Mouse (Mus musculus): ENCODE results near the gene Necab3. TPM values are rescaled to one million over a fixed set of nuclear protein-coding genes. Genes with fewer than 3 reads are reported as not detected.

The Necab3 gene
- polyA plus RNA-seq, 1 experiment from 2014 or later: 23.6 TPM

GRCm38 (mm10) chr2:154576876-154577743 is 18.4 kb upstream of the Necab3 start:
- no peak overlapping the region for H3K4me3 ChIP-seq (ENCODE audit: low read depth, low read length)
- peak overlapping the region; percentile 35; the same call in 1 of the 2 replicates for H3K27ac ChIP-seq (ENCODE audit: low read depth, low read length)
- no peak overlapping the region for H3K9ac ChIP-seq (ENCODE audit: low read length)
- ATAC-seq: peak; percentile 50; the same call in 1 of the 2 replicates
- WGBS: 24% methylated on average over 12 of the region's 12 CpGs
- no peak for DNase-seq (ENCODE audit: low spot score)
- H3K9me3 ChIP-seq (replicated peaks; ENCODE audit: control insufficient read depth, low read length): no peaks in the 10 kb centered on the region
- H3K36me3 ChIP-seq (ENCODE audit: control insufficient read depth, insufficient read depth, low read length): no peaks in the 10 kb centered on the region
- H3K4me2 ChIP-seq (ENCODE audit: low read length): no peak overlapping the region
- H3K4me1 ChIP-seq (ENCODE audit: control insufficient read depth, insufficient read depth, low read length): 0 out of 2 replicates have a peak, but pooled peaks cover 5% of the 10 kb centered on the region
- no peaks in the 10 kb centered on the region for H3K27me3 ChIP-seq (replicated peaks; ENCODE audit: control insufficient read depth, insufficient read depth, low read length)

GRCm38 (mm10) chr2:154574271-154574670 is 15.6 kb upstream of the Necab3 start:
- Histone ChIP-seq H3K4me3 (ENCODE audit: low read depth, low read length) (no peak overlapping the region), H3K9me3 (replicated peaks; ENCODE audit: control insufficient read depth, low read length) (no peaks in the 10 kb centered on the region), H3K27ac (ENCODE audit: low read depth, low read length) (0 out of 2 replicates have a peak overlapping the region, but pooled peaks have one; percentile 30), H3K9ac (ENCODE audit: low read length) (no peak overlapping the region), H3K4me1 (ENCODE audit: control insufficient read depth, insufficient read depth, low read length) (peaks cover 5% of the 10 kb centered on the region; the same call in 1 of the 2 replicates), H3K36me3 (ENCODE audit: control insufficient read depth, insufficient read depth, low read length) (no peaks in the 10 kb centered on the region), H3K4me2 (ENCODE audit: low read length) (no peak overlapping the region), H3K27me3 (replicated peaks; ENCODE audit: control insufficient read depth, insufficient read depth, low read length) (no peaks in the 10 kb centered on the region)
- no peak for ATAC-seq
- WGBS: 24% methylated on average over 7 of the region's 7 CpGs
- no peak for DNase-seq (ENCODE audit: low spot score)

GRCm38 (mm10) chr2:154572996-154573395 is 14.3 kb upstream of the Necab3 start:
- no peak for DNase-seq (ENCODE audit: low spot score)
- H3K27me3 ChIP-seq (replicated peaks; ENCODE audit: control insufficient read depth, insufficient read depth, low read length): no peaks in the 10 kb centered on the region
- no peak overlapping the region for H3K4me3 ChIP-seq (ENCODE audit: low read depth, low read length)
- H3K4me1 ChIP-seq (ENCODE audit: control insufficient read depth, insufficient read depth, low read length): peaks cover 12% of the 10 kb centered on the region; the same call in 1 of the 2 replicates
- ATAC-seq: no peak
- 80% methylated on average over 3 of the region's 3 CpGs for WGBS
- no peaks in the 10 kb centered on the region for H3K9me3 ChIP-seq (replicated peaks; ENCODE audit: control insufficient read depth, low read length)
- H3K9ac ChIP-seq (ENCODE audit: low read length): no peak overlapping the region
- H3K4me2 ChIP-seq (ENCODE audit: low read length): no peak overlapping the region
- H3K27ac ChIP-seq (ENCODE audit: low read depth, low read length): no peak overlapping the region
- no peaks in the 10 kb centered on the region for H3K36me3 ChIP-seq (ENCODE audit: control insufficient read depth, insufficient read depth, low read length)

GRCm38 (mm10) chr2:154571976-154572375 is 13.3 kb upstream of the Necab3 start:
- 81% methylated on average over 8 of the region's 8 CpGs for WGBS
- Histone ChIP-seq H3K9me3 (replicated peaks; ENCODE audit: control insufficient read depth, low read length) (no peaks in the 10 kb centered on the region), H3K27me3 (replicated peaks; ENCODE audit: control insufficient read depth, insufficient read depth, low read length) (no peaks in the 10 kb centered on the region), H3K4me1 (ENCODE audit: control insufficient read depth, insufficient read depth, low read length) (peaks cover 14% of the 10 kb centered on the region; the same call in 1 of the 2 replicates), H3K4me3 (ENCODE audit: low read depth, low read length) (no peak overlapping the region), H3K27ac (ENCODE audit: low read depth, low read length) (no peak overlapping the region), H3K9ac (ENCODE audit: low read length) (no peak overlapping the region), H3K4me2 (ENCODE audit: low read length) (no peak overlapping the region), H3K36me3 (ENCODE audit: control insufficient read depth, insufficient read depth, low read length) (no peaks in the 10 kb centered on the region)
- no peak for DNase-seq (ENCODE audit: low spot score)
- no peak for ATAC-seq

GRCm38 (mm10) chr2:154571266-154571665 is 12.6 kb upstream of the Necab3 start:
- WGBS: 77% methylated on average over 4 of the region's 4 CpGs
- H3K4me3 ChIP-seq (ENCODE audit: low read depth, low read length): no peak overlapping the region
- DNase-seq (ENCODE audit: low spot score) (no peak), ATAC-seq (no peak)
- H3K4me1 ChIP-seq (ENCODE audit: control insufficient read depth, insufficient read depth, low read length): peaks cover 18% of the 10 kb centered on the region; the same call in 1 of the 2 replicates
- H3K27me3 ChIP-seq (replicated peaks; ENCODE audit: control insufficient read depth, insufficient read depth, low read length): no peaks in the 10 kb centered on the region
- H3K36me3 ChIP-seq (ENCODE audit: control insufficient read depth, insufficient read depth, low read length): no peaks in the 10 kb centered on the region
- H3K27ac ChIP-seq (ENCODE audit: low read depth, low read length): no peak overlapping the region
- H3K4me2 ChIP-seq (ENCODE audit: low read length): no peak overlapping the region
- no peaks in the 10 kb centered on the region for H3K9me3 ChIP-seq (replicated peaks; ENCODE audit: control insufficient read depth, low read length)
- H3K9ac ChIP-seq (ENCODE audit: low read length): no peak overlapping the region

- Histone ChIP-seq H3K27me3 (replicated peaks; ENCODE audit: control insufficient read depth, insufficient read depth, low read length) (no peaks in the 10 kb centered on the region), H3K4me2 (ENCODE audit: low read length) (peak overlapping the region; percentile 89), H3K27ac (ENCODE audit: low read depth, low read length) (no peak overlapping the region; the same call in 1 of the 2 replicates), H3K9me3 (replicated peaks; ENCODE audit: control insufficient read depth, low read length) (no peaks in the 10 kb centered on the region), H3K9ac (ENCODE audit: low read length) (no peak overlapping the region), H3K36me3 (ENCODE audit: control insufficient read depth, insufficient read depth, low read length) (no peaks in the 10 kb centered on the region), H3K4me3 (ENCODE audit: low read depth, low read length) (no peak overlapping the region), H3K4me1 (ENCODE audit: control insufficient read depth, insufficient read depth, low read length) (peaks cover 18% of the 10 kb centered on the region; the same call in 1 of the 2 replicates)
- DNase-seq (ENCODE audit: low spot score) (no peak), ATAC-seq (no peak)
- WGBS: 65% methylated on average over 4 of the region's 4 CpGs
These were observed 12.0 kb upstream of the Necab3 start for GRCm38 (mm10) chr2:154570666-154571065.

- Histone ChIP-seq H3K36me3 (ENCODE audit: control insufficient read depth, insufficient read depth, low read length) (no peaks in the 10 kb centered on the region), H3K27ac (ENCODE audit: low read depth, low read length) (peak within 1 kb of the TSS; percentile 89), H3K9ac (ENCODE audit: low read length) (peak within 1 kb of the TSS; percentile 67), H3K4me3 (ENCODE audit: low read depth, low read length) (peak within 1 kb of the TSS; percentile 83), H3K4me1 (ENCODE audit: control insufficient read depth, insufficient read depth, low read length) (peaks cover 18% of the 10 kb centered on the region; the same call in 1 of the 2 replicates), H3K9me3 (replicated peaks; ENCODE audit: control insufficient read depth, low read length) (no peaks in the 10 kb centered on the region), H3K27me3 (replicated peaks; ENCODE audit: control insufficient read depth, insufficient read depth, low read length) (no peaks in the 10 kb centered on the region), H3K4me2 (ENCODE audit: low read length) (peak within 1 kb of the TSS; percentile 89)
- ATAC-seq (peak; percentile 97), DNase-seq (ENCODE audit: low spot score) (peak; percentile 97)
- under 1% methylated on average over 41 of the region's 44 CpGs for WGBS
These were observed 11.2 kb upstream of the Necab3 start, which contains the start of gene E2f1 for GRCm38 (mm10) chr2:154569836-154570286. E2f1 (minus strand) TSS chr2:154569892.

- Histone ChIP-seq H3K27ac (ENCODE audit: low read depth, low read length) (peak overlapping the region; percentile 89), H3K4me2 (ENCODE audit: low read length) (peak overlapping the region; percentile 89), H3K36me3 (ENCODE audit: control insufficient read depth, insufficient read depth, low read length) (peaks cover under 1% of the 10 kb centered on the region; the same call in 1 of the 2 replicates), H3K27me3 (replicated peaks; ENCODE audit: control insufficient read depth, insufficient read depth, low read length) (no peaks in the 10 kb centered on the region), H3K9ac (ENCODE audit: low read length) (peak overlapping the region; percentile 67), H3K4me1 (ENCODE audit: control insufficient read depth, insufficient read depth, low read length) (peaks cover 18% of the 10 kb centered on the region; the same call in 1 of the 2 replicates), H3K9me3 (replicated peaks; ENCODE audit: control insufficient read depth, low read length) (no peaks in the 10 kb centered on the region), H3K4me3 (ENCODE audit: low read depth, low read length) (peak overlapping the region; percentile 83)
- peak; percentile 65 for DNase-seq (ENCODE audit: low spot score)
- ATAC-seq: peak; percentile 72
- WGBS: 0% methylated on average over 35 of the region's 70 CpGs
These were observed 10.5 kb upstream of the Necab3 start for GRCm38 (mm10) chr2:154569071-154569748.

Data from forebrain, embryonic 14.5 days (tissue).